Comparison of ENCODE assay signal across 14 mouse cellular contexts in the genomic region with DNA sequence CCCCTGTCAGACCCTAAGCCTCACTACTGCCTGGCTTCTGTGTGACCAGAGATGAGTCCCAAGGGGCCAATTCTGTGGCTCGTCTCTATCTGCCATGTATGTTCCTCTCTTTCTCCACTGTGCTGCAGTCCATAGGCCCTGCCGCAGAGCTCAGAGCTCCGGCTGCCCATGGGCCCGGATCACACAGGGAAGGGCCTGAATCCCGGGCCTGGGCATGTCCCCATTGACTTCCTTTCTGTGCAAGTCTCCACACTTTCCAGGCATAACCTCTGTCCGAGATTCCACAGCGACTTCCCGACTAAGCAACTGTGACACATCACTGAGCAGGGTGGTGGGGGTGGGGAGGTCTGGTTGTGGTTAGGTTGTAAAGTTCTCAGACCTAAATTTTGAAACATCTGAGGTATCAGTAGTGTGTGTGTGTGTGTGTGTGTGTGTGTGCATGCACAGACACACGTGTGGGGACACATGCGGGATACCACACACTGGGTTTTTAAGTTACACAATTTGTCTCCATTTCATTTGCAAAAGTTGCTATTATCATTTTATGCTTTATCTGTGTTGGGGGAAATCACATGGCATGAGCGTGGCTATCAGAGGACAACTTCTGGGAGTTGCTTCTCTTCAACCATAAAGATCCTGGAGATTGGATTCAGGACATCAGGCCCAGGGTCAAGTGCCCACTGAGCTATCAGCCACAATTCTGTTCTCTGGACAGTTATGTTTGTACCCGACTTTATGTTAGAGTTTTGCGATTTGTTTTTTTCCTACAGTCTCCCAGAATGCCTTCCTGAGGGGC. TPM values are rescaled to one million over a fixed set of nuclear protein-coding genes. Genes with fewer than 3 reads are reported as not detected.
A peak's percentile ranks its signal among the peaks of the same experiment; 100 is the strongest.
DNase-seq lines count a peak whose midpoint lies in the region; TF ChIP-seq lines count a peak whose summit lies in the region.
"Had no signal": no experiment of that assay in that cellular context is flagged by ENCODE, and none has a peak within 500 bp of the region (broad histone marks: within the 10 kb centered on the region; RNA-seq: fewer than 3 reads in every experiment).

No protein-coding gene starts in this region.

- no peaks in the 10 kb centered on the region for H3K27me3 ChIP-seq in myocyte (ENCODE audit: control insufficient read depth, insufficient read depth, insufficient read length)
- H3K27me3 ChIP-seq: neural tube, embryonic 12.5 days had no signal

- peak; percentile 41 for DNase-seq in adrenal gland, postnatal 14 days
- no peak for DNase-seq in adrenal gland, postnatal 25 days
- DNase-seq in lung, postnatal 36 days, result peak; percentile 13
- no peak for DNase-seq in lung, postnatal 10 days
- peak; percentile 58 for DNase-seq in kidney, adult 18-20 months
- no peak for DNase-seq in right cerebral cortex, adult 2 months (ENCODE audit: low spot score in 2 of 2)
- no peak for DNase-seq in gastrocnemius, adult 18-20 months (ENCODE audit: low spot score)
- DNase-seq: right cerebral cortex, postnatal 14 days; thymus, adult 2 months had no signal

- peak overlapping the region; percentile 75 for H3K4me2 ChIP-seq in myocyte (ENCODE audit: low read depth)
- H3K4me2 ChIP-seq: neural tube, embryonic 12.5 days had no signal

- H3K4me3 ChIP-seq in myocyte, result no peak overlapping the region
- H3K4me3 ChIP-seq: limb, embryonic 10.5 days; neural tube, embryonic 12.5 days had no signal

- H3K79me2 ChIP-seq in myocyte (ENCODE audit: control insufficient read depth, insufficient read depth), result no peaks in the 10 kb centered on the region

- H3ac ChIP-seq in myocyte (ENCODE audit: control insufficient read depth, insufficient read length), result no peak overlapping the region

- no peak for TF ChIP-seq POLR2A in myocyte (IDR thresholded peaks at IDR 0.05; ENCODE audit: insufficient read length, low read depth)

- H3K36me3 ChIP-seq in myocyte (ENCODE audit: control insufficient read depth, insufficient read depth), result no peaks in the 10 kb centered on the region
- H3K36me3 ChIP-seq: limb, embryonic 10.5 days; neural tube, embryonic 12.5 days had no signal

TF ChIP-seq in myocyte, 11 proteins besides CTCF, POLR2A, EP300 and RAD21:
- TF ChIP-seq CEBPB (IDR thresholded peaks at IDR 0.05; ENCODE audit: insufficient read depth, poor library complexity, severe bottlenecking) (peak; percentile 31; the same call in 1 of the 2 replicates), TCF12 (IDR thresholded peaks at IDR 0.05; ENCODE audit: insufficient read depth, poor library complexity, severe bottlenecking) (peak; percentile 20), MYOD1 (IDR thresholded peaks at IDR 0.05; ENCODE audit: control insufficient read depth in 1 of 3, insufficient read length in 2 of 3, low read depth in 2 of 3) (peak in 2 of 3 experiments; percentile 6 to 7), SRF (IDR thresholded peaks at IDR 0.05; ENCODE audit: control insufficient read depth, insufficient read length, low read depth) (no peak), REST (IDR thresholded peaks at IDR 0.05; ENCODE audit: insufficient read depth, insufficient read length) (no peak), MAX (IDR thresholded peaks at IDR 0.05; ENCODE audit: low read depth) (no peak), USF1 (IDR thresholded peaks at IDR 0.05; ENCODE audit: low read depth) (peak; percentile 28), MYOG (IDR thresholded peaks at IDR 0.05; ENCODE audit: control insufficient read depth in 1 of 3, insufficient read depth in 1 of 3, insufficient read length in 2 of 3, low read depth in 2 of 3) (peak in 1 of 3 experiments; percentile 42), POLR2AphosphoS2 (IDR thresholded peaks at IDR 0.05; ENCODE audit: insufficient read length, low read depth) (no peak), E2F4 (IDR thresholded peaks at IDR 0.05; ENCODE audit: insufficient read depth) (no peak), TCF3 (IDR thresholded peaks at IDR 0.05; ENCODE audit: insufficient read length, low read depth) (no peak)
TF ChIP-seq in myocyte: peak in this region for 5.

RNA-seq across cellular contexts. Expression of gene A4galt, which starts 40.9 kb away (rescaled TPM):
- 10.1 and 12.5 TPM in 2 replicates for total RNA-seq in adrenal gland, postnatal 14 days (2021)
- 6.8 and 7.7 TPM in 2 replicates for total RNA-seq in adrenal gland, postnatal 25 days (2021)
- polyA plus RNA-seq in myocyte (2012; fragmentation: generic; extraction: Trizol), result 28.4 TPM
- 1 to 10 TPM; 3.0 to 3.3 TPM for total RNA-seq in gastrocnemius, adult 18-20 months (2021)
- total RNA-seq: common myeloid progenitor, adult 5-6 weeks; megakaryocyte, adult 5-6 weeks had no signal
- polyA plus RNA-seq: limb, embryonic 10.5 days had no signal

RNA-seq across cellular contexts. Expression of gene Arfgap3, which starts 57.6 kb away (rescaled TPM):
- total RNA-seq in adrenal gland, postnatal 14 days (2021), result 19.9 and 25.2 TPM in 2 replicates
- total RNA-seq in adrenal gland, postnatal 25 days (2021), result 25.0 and 29.6 TPM in 2 replicates
- 45.3 TPM for polyA plus RNA-seq in myocyte (2012; fragmentation: generic; extraction: Trizol)
- total RNA-seq in gastrocnemius, adult 18-20 months (2021), result 1 to 10 TPM; 5.4 to 6.0 TPM

Comparison
In these comparisons a context has a peak if more than half of its experiments do, and no peak if none do; other contexts are left out.
1. DNase-seq: peak in adrenal gland, postnatal 14 days (single experiment), lung, postnatal 36 days (single experiment) and kidney, adult 18-20 months (single experiment); none in adrenal gland, postnatal 25 days (single experiment), lung, postnatal 10 days (single experiment), right cerebral cortex, adult 2 months (0 of 2) and gastrocnemius, adult 18-20 months (single experiment).